Mouse (Mus musculus) heart, postnatal 14 days (tissue): Measurements from ENCODE around the gene Plxdc1. TPM values are rescaled to one million over a fixed set of nuclear protein-coding genes. Genes with fewer than 3 reads are reported as not detected.

Experiments
- DNase-seq, 2 experiments: peaks; one replicate each; pipeline ENCODE4 v3.0.0; 2021 to 2022
- intact Hi-C: fragments of 180-260 bp; cut with DNase I; formaldehyde crosslinking; loops from one replicate; pipeline ENCODE4 v1.15.1; 2025
- total RNA-seq, 2 experiments: library from RNA; stranded (reverse); gene quantifications; 2 replicates each; pipeline ENCODE4 v1.2.3; 2021

Gene Plxdc1
- total RNA-seq, 2 experiments from 2014 or later, result 7.3 TPM

- intact Hi-C loops, result loop anchor here (2.0 kb wide), 1 partner anchor 51 kb away; the partner anchor contains the start of gene Plxdc1
- DNase-seq, result peak in 1 of 2 experiments; percentile 30
Observed at GRCm38 (mm10) chr11:97935913-97936575, 50.2 kb downstream of the Plxdc1 start.

- no peak for DNase-seq
- intact Hi-C loops, result no loop called here
Observed at GRCm38 (mm10) chr11:97933553-97933952, 52.7 kb downstream of the Plxdc1 start.

- DNase-seq, result no peak
- intact Hi-C loops, result no loop called here
Observed at GRCm38 (mm10) chr11:97928905-97929304, 57.3 kb downstream of the Plxdc1 start.

GRCm38 (mm10) chr11:97924217-97924616 lies 62.0 kb downstream of the Plxdc1 start:
- DNase-seq, result no peak
- intact Hi-C loops, result no loop called here

- intact Hi-C loops, result no loop called here
- DNase-seq, result no peak
Observed at GRCm38 (mm10) chr11:97923639-97924038, 62.6 kb downstream of the Plxdc1 start.

- intact Hi-C loops, result no loop called here
- DNase-seq, result no peak
Observed at GRCm38 (mm10) chr11:97915974-97916503, 70.2 kb downstream of the Plxdc1 start.

GRCm38 (mm10) chr11:97915471-97915870 lies 70.8 kb downstream of the Plxdc1 start:
- intact Hi-C loops, result no loop called here
- DNase-seq, result no peak

GRCm38 (mm10) chr11:97913111-97913510 lies 73.1 kb downstream of the Plxdc1 start:
- DNase-seq, result no peak
- intact Hi-C loops, result no loop called here

GRCm38 (mm10) chr11:97908634-97909348 lies 77.5 kb downstream of the Plxdc1 start:
- DNase-seq, result no peak
- intact Hi-C loops, result no loop called here

- intact Hi-C loops, result no loop called here
- DNase-seq, result no peak
Observed at GRCm38 (mm10) chr11:97907935-97908334, 78.3 kb downstream of the Plxdc1 start.

- DNase-seq, result no peak
- intact Hi-C loops, result no loop called here
Observed at GRCm38 (mm10) chr11:97906905-97907304, 79.3 kb downstream of the Plxdc1 start.

GRCm38 (mm10) chr11:97905941-97906340 lies 80.3 kb downstream of the Plxdc1 start:
- intact Hi-C loops, result no loop called here

GRCm38 (mm10) chr11:97905540-97905939 lies 80.7 kb downstream of the Plxdc1 start:
- DNase-seq, result no peak
- intact Hi-C loops, result no loop called here

More at GRCm38 (mm10) chr11:97905941-97906340, 80.3 kb downstream of the Plxdc1 start:
- no peak for DNase-seq

- intact Hi-C loops, result no loop called here
- no peak for DNase-seq
Observed at GRCm38 (mm10) chr11:97904801-97905200, 81.4 kb downstream of the Plxdc1 start.

- intact Hi-C loops, result no loop called here
- no peak for DNase-seq
Observed at GRCm38 (mm10) chr11:97901806-97902205, 84.4 kb downstream of the Plxdc1 start.

GRCm38 (mm10) chr11:97899822-97900221 lies 86.4 kb downstream of the Plxdc1 start:
- DNase-seq, result peak; percentile 88 to 94
- intact Hi-C loops, result loop anchor here (1.0 to 5.0 kb wide), 2 partner anchors 87 to 177 kb away; no protein-coding TSS in a partner anchor

- intact Hi-C loops, result loop anchor here (5.0 kb wide), 1 partner anchor 180 kb away; no protein-coding TSS in a partner anchor
- DNase-seq, result no peak
Observed at GRCm38 (mm10) chr11:97897568-97898185, 88.6 kb downstream of the Plxdc1 start.

GRCm38 (mm10) chr11:97896655-97897054 lies 89.6 kb downstream of the Plxdc1 start:
- no peak for DNase-seq
- intact Hi-C loops, result loop anchor here (5.0 kb wide), 1 partner anchor 181 kb away; no protein-coding TSS in a partner anchor

GRCm38 (mm10) chr11:97891821-97892220 lies 94.4 kb downstream of the Plxdc1 start:
- DNase-seq, result no peak
- intact Hi-C loops, result no loop called here

GRCm38 (mm10) chr11:97885296-97885915 lies 100.8 kb downstream of the Plxdc1 start:
- no peak for DNase-seq
- intact Hi-C loops, result no loop called here
